Mouse (Mus musculus) cerebellum, adult 8-10 months (tissue): ENCODE measurements around the gene Psmd2.
A peak's percentile ranks its signal among the peaks of the same experiment; 100 is the strongest.

Experiments
- DNase-seq: peaks from one replicate; pipeline ENCODE4 v3.0.0; 2022

The Psmd2 gene

DNA sequence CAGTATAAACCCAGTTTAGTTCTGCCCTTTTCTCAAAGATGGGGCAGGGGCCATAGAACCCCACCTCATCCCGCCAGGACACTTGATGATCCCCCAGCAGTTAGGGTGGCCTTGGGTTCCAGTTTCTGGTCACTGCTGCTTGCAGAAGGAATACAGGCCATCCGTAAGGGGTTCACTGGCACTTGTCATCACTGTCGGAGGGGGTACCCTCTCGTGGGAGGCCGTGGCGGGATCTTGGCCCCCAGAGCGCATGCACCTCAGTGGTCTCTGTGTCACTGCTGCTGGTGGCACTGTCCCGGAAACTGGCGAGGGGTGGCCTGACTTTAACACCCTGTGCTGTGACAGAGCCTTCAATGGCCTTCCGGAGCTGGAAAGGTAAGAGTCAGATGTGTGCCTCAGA, 51.6 kb downstream of the Psmd2 start:
- DNase-seq = no peak

DNA sequence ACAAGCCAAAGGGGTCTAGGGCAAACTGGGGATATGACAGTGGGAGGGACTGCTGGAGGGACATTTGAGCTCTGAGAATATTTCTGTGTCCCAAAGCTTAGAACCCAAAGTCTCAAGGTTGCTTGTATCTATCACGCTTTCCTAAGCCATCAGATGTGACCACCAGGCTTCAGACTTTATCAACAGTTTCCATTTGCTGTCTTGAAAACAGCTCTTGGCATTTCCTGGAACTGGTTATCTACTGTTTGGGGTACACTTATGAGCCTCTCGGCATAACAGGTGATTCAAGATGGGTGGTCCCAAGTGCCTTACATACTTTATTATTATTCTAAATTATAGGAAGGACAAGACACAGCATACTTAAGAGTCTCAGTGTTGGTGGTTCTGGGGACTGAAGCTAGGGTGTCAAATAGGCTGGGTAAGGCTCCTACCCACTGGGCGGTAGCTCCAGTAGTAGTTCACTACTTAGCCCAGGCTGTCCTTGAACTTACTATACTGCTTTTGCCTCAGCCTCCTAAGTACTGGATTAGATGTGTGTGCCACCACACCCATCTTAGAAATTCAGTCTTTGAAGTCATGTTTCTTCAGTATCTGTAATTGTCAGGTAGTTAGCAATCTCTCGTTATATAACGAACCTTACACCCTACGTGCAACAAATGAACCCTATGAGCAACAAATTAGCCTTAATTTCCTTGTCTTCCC, 52.4 kb downstream of the Psmd2 start:
- no peak for DNase-seq

- peak; percentile 32 for DNase-seq
These were observed 54.3 kb downstream of the Psmd2 start for GRCm38 (mm10) chr16:20705786-20706185.

GRCm38 (mm10) chr16:20706407-20707055, 55.1 kb downstream of the Psmd2 start:
- DNase-seq = peak; percentile 30

DNA sequence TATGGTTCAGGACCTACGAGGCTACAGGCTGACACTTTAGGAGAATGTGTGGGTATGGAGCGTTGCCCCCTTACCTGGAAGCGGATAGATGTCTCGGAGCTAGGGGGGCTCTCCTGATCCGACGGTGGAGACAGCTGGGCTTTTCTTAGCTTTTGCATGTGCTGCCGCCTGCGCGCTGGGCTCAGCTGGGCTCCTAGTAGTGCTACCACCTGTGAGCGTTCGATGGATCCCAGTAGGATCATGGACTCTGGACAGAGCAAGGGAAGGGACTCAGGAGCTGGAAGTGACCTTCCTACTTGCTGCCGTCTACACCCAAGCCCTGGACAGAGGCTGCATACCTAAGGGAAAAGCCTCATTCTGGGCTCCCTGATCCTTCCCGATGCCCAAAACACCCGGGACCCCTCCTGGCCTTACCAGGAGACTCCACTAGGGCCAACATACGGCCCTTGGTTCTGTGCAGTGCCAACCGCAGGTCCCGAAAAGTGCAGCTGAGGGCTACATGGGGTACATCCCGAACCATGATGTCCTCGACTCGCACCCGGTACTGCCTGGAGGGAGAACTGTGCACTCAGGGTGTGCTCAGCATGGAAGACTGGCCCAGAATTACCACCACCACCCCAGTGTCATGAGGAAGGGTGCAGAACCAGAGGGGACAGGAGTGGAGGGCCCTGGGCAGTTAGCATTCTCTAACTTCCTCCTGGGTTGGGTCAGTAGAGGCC, 56.9 kb downstream of the Psmd2 start:
- DNase-seq = no peak

- DNase-seq = peak; percentile 36
These were observed 57.7 kb downstream of the Psmd2 start for GRCm38 (mm10) chr16:20708939-20709734.

DNA sequence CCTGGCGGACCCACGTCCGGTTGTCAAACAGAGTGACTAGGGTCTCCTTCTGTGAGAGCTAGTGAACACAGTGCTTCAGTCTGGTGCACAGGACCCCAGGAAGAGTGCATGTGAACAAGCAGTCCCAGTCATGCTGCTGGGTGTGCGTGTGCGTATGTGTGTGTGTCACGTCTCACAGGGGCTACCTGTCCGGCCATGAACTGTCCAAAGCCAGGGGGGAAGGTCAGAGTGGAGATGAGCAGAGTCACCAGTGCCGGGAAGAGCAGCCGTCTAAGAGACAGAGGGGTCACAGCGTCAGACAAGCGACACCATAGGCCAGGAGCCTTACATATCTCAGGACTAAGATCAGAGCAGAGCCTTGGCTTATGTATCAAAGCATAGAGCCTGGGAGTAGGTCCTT, 58.9 kb downstream of the Psmd2 start:
- DNase-seq = no peak

- DNase-seq = no peak
These were observed 59.4 kb downstream of the Psmd2 start for GRCm38 (mm10) chr16:20710810-20711209.

DNA sequence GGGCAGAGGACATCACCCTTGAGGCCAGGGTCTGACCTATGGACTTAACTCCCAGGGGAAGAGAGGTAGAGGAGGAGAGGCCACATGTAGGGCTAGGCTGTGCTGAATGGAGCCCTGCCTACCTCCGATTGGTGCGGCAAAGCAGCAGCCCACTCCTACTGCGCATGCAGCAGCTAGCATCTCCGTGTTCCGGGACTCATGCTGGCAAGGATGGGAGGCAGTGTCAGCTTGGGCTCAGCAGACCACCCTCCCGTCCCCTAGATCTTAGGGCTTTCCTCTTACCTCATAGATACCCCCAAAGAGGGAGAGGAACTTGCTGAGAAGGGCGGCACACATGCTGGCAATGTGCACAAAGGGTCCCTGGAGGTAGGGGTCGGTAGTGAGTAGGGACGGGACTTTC, 60.7 kb downstream of the Psmd2 start:
- no peak for DNase-seq

DNA sequence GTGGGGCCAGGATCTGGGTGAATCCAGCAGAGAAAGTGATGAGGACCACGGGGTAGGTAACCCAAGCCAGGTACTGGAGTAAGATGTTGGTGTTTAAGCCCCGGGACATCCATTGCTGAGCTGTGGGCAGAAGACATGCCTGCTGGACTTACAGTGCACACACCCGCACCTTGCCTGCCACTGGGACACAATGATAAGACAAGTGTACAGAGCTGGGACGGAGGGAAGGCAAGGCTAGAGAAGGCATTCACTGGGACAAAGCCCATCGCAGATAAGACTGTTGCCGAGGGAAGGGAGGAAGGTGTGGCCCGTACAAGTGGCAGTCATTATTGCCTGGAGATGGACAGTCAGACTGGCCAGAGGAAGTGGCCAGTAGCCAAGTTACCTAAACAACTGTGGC, 61.4 kb downstream of the Psmd2 start:
- no peak for DNase-seq
